Mouse (Mus musculus) embryonic fibroblast, embryonic 13.5 days (primary cell): ENCODE measurements around the gene Try10. TPM values are rescaled to one million over a fixed set of nuclear protein-coding genes. Genes with fewer than 3 reads are reported as not detected.
"Not testable (repeated sequence)": the region's sequence is repeated elsewhere in the genome, so short reads cannot be mapped to it uniquely, and the experiment has no call there.

Experiments
- H3K27ac ChIP-seq: 2 replicates; pipeline ENCODE4 v1.5.1; 2012; ENCODE audit warnings: low read length, control low read depth, inconsistent platforms; ENCODE audit not compliant: insufficient read depth
- H3K4me1 ChIP-seq: 2 replicates; pipeline ENCODE4 v1.6.1; 2011; ENCODE audit warnings: low read length; ENCODE audit not compliant: control insufficient read depth, insufficient read depth
- H3K4me3 ChIP-seq: 2 replicates; pipeline ENCODE4 v1.5.1; 2011; ENCODE audit warnings: mild to moderate bottlenecking, control low read depth, low read length; ENCODE audit not compliant: insufficient read depth
- CTCF ChIP-seq: IDR thresholded peaks from 2 replicates; pipeline ENCODE4 v1.5.1; 2011; ENCODE audit warnings: mild to moderate bottlenecking, control low read depth, low read length, moderate library complexity, borderline replicate concordance; ENCODE audit not compliant: insufficient read depth
- POLR2A ChIP-seq: IDR thresholded peaks from 2 replicates; pipeline ENCODE4 v1.6.1; 2011; ENCODE audit warnings: low read depth, mild to moderate bottlenecking, control low read depth, low read length, moderate library complexity
- polyA plus RNA-seq: library from polyadenylated mRNA; stranded (reverse); fragments of >200 nt; gene quantifications from 2 replicates; pipeline ENCODE4 v1.2.4, GENCODE M21; 2011; ENCODE audit warnings: low read depth; ENCODE audit not compliant: missing spikeins, insufficient read length

The Try10 gene
- polyA plus RNA-seq = not detected in 2 replicates

GRCm38 (mm10) chr6:41353932-41354331, at the start of gene Try10:
Gene Try10 (plus strand): TSS chr6:41354105.
- Histone ChIP-seq H3K4me1 (no peaks in the 10 kb centered on the region), H3K27ac (no peak within 1 kb of the TSS), H3K4me3 (no peak within 1 kb of the TSS)
- no peak for TF ChIP-seq CTCF
- no peak for TF ChIP-seq POLR2A

- H3K4me1 ChIP-seq, H3K4me3 ChIP-seq, H3K27ac ChIP-seq: not testable (repeated sequence)
These were observed 37.2 kb upstream of the Try10 start, which contains the start of gene Try5 for GRCm38 (mm10) chr6:41316741-41317140. Gene Try5 (minus strand): TSS chr6:41316841.

GRCm38 (mm10) chr6:41373772-41374171, 19.9 kb downstream of the Try10 start:
- H3K4me3 ChIP-seq, H3K27ac ChIP-seq, H3K4me1 ChIP-seq: not testable (repeated sequence)

GRCm38 (mm10) chr6:41377578-41377977, 23.7 kb downstream of the Try10 start, which contains the start of gene Prss3:
Gene Prss3 (minus strand): TSS chr6:41377678.
- H3K4me3 ChIP-seq, H3K4me1 ChIP-seq, H3K27ac ChIP-seq: not testable (repeated sequence)

GRCm38 (mm10) chr6:41386781-41387180, 32.9 kb downstream of the Try10 start:
- no peak for TF ChIP-seq CTCF
- TF ChIP-seq POLR2A = no peak
- Histone ChIP-seq H3K4me3 (no peak overlapping the region), H3K27ac (no peak overlapping the region), H3K4me1 (no peaks in the 10 kb centered on the region)

- not testable (repeated sequence) for H3K4me1 ChIP-seq, H3K4me3 ChIP-seq, H3K27ac ChIP-seq
These were observed 37.7 kb downstream of the Try10 start for GRCm38 (mm10) chr6:41391640-41392039.

- not testable (repeated sequence) for H3K4me1 ChIP-seq, H3K4me3 ChIP-seq, H3K27ac ChIP-seq
These were observed 38.2 kb downstream of the Try10 start, which contains the start of gene Gm5771 for GRCm38 (mm10) chr6:41392056-41392455. Gene Gm5771 (plus strand): TSS chr6:41392356.

Other genes starting within 250 kb of the Try10 start
- gene Try4, start 51.8 kb upstream of the Try10 start, polyA plus RNA-seq = not detected in 2 replicates
- not detected in 2 replicates for gene Try5, start 37.3 kb upstream of the Try10 start, polyA plus RNA-seq
- gene Prss3, start 23.6 kb downstream of the Try10 start, polyA plus RNA-seq = not detected in 2 replicates
- gene Gm5771, start 38.3 kb downstream of the Try10 start, polyA plus RNA-seq = not detected in 2 replicates
- gene Gm10334, start 92.0 kb downstream of the Try10 start, polyA plus RNA-seq = not detected in 2 replicates
- gene Prss1, start 104.8 kb downstream of the Try10 start, polyA plus RNA-seq = not detected in 2 replicates
- gene Prss2, start 167.7 kb downstream of the Try10 start, polyA plus RNA-seq = not detected in 2 replicates